Mouse (Mus musculus): Measurements from ENCODE around the gene Maml2. TPM values are rescaled to one million over a fixed set of nuclear protein-coding genes. Genes with fewer than 3 reads are reported as not detected.

Gene Maml2
- polyA plus RNA-seq, 2 experiments from 2014 or later = 32.0 to 36.8 TPM

Other genes starting within 250 kb of the Maml2 start
- gene Jrkl, start 52.1 kb upstream of the Maml2 start, polyA plus RNA-seq (2017; shearing (Covaris generic)) = 1 to 10 TPM; 3.5 to 4.0 TPM
- 10 to 100 TPM; 37.6 to 38.1 TPM for gene Ccdc82, start 51.0 kb upstream of the Maml2 start, polyA plus RNA-seq (2017; shearing (Covaris generic))
- not detected for gene Gm17571, start 148.8 kb downstream of the Maml2 start, polyA plus RNA-seq (2017; shearing (Covaris generic))

Data from activated CD4-positive, CD25-positive, alpha-beta regulatory T cell, adult 4 months (primary cell).